Mouse (Mus musculus) MEL (cell line): ENCODE results near the gene Adamtsl5.

ENCODE experiments used
- CTCF ChIP-seq, 3 experiments: IDR thresholded peaks in 2 of 3; conservative IDR thresholded peaks in 1 of 3; 2 replicates each; pipeline ENCODE4 v1.5.1; 2011 to 2012; ENCODE audit warnings: low read length in 3 of 3, low read depth in 2 of 3, mild to moderate bottlenecking in 2 of 3, improper control_type of control experiment in 1 of 3, inconsistent platforms in 1 of 3, mixed read lengths in 1 of 3, moderate library complexity in 1 of 3; ENCODE audit not compliant: control insufficient read depth in 1 of 3, insufficient read depth in 1 of 3, poor library complexity in 1 of 3, severe bottlenecking in 1 of 3
- ELF1 ChIP-seq: IDR thresholded peaks from 2 replicates; pipeline ENCODE4 v1.6.1; 2014; ENCODE audit warnings: low read depth, mild to moderate bottlenecking, inconsistent platforms, low read length, improper control_type of control experiment, moderate library complexity
- ETS1 ChIP-seq: IDR thresholded peaks from 2 replicates; pipeline ENCODE4 v1.6.1; 2012; ENCODE audit warnings: low read depth, mild to moderate bottlenecking, inconsistent platforms, low read length, improper control_type of control experiment, moderate library complexity
- GATA1 ChIP-seq: IDR thresholded peaks from 2 replicates; pipeline ENCODE4 v1.6.1; 2011; ENCODE audit warnings: low read depth, low read length, improper control_type of control experiment
- KAT2A ChIP-seq: conservative IDR thresholded peaks from 2 replicates; pipeline ENCODE4 v1.6.1; 2012; ENCODE audit warnings: low read depth, low read length, improper control_type of control experiment, inconsistent platforms
- MAFK ChIP-seq: IDR thresholded peaks from 2 replicates; pipeline ENCODE4 v1.6.1; 2011; ENCODE audit warnings: low read depth, mild to moderate bottlenecking, low read length, improper control_type of control experiment, borderline replicate concordance
- MEF2A ChIP-seq: IDR thresholded peaks from 2 replicates; pipeline ENCODE4 v1.6.1; 2014; ENCODE audit warnings: low read depth, mild to moderate bottlenecking, inconsistent platforms, low read length, improper control_type of control experiment; ENCODE audit not compliant: poor library complexity, insufficient replicate concordance, severe bottlenecking; ENCODE audit errors: extremely low read depth
- MYC ChIP-seq: IDR thresholded peaks from 2 replicates; pipeline ENCODE4 v1.6.1; 2011; ENCODE audit warnings: low read depth, mild to moderate bottlenecking, low read length, improper control_type of control experiment, moderate library complexity
- NELFE ChIP-seq: IDR thresholded peaks from 2 replicates; pipeline ENCODE4 v1.6.1; 2011; ENCODE audit warnings: low read depth, low read length, improper control_type of control experiment
- POLR2A ChIP-seq, 2 experiments: IDR thresholded peaks; 2 replicates each; pipeline ENCODE4 v1.6.1; 2011 to 2012; ENCODE audit warnings: low read length in 2 of 2, mild to moderate bottlenecking in 2 of 2, control low read depth in 1 of 2, improper control_type of control experiment in 1 of 2, low read depth in 1 of 2, moderate library complexity in 1 of 2; ENCODE audit not compliant: control insufficient read depth in 1 of 2, insufficient read depth in 1 of 2, poor library complexity in 1 of 2
- RAD21 ChIP-seq: IDR thresholded peaks from 2 replicates; pipeline ENCODE4 v1.6.1; 2011; ENCODE audit warnings: mild to moderate bottlenecking, low read depth, low read length, improper control_type of control experiment
- USF1 ChIP-seq: IDR thresholded peaks from 2 replicates; pipeline ENCODE4 v1.6.1; 2014; ENCODE audit warnings: low read depth, mild to moderate bottlenecking, inconsistent platforms, low read length, improper control_type of control experiment, moderate library complexity
- ZC3H11A ChIP-seq: IDR thresholded peaks from 2 replicates; pipeline ENCODE4 v1.6.1; 2012; ENCODE audit warnings: low read depth, mild to moderate bottlenecking, inconsistent platforms, low read length, improper control_type of control experiment

DNA sequence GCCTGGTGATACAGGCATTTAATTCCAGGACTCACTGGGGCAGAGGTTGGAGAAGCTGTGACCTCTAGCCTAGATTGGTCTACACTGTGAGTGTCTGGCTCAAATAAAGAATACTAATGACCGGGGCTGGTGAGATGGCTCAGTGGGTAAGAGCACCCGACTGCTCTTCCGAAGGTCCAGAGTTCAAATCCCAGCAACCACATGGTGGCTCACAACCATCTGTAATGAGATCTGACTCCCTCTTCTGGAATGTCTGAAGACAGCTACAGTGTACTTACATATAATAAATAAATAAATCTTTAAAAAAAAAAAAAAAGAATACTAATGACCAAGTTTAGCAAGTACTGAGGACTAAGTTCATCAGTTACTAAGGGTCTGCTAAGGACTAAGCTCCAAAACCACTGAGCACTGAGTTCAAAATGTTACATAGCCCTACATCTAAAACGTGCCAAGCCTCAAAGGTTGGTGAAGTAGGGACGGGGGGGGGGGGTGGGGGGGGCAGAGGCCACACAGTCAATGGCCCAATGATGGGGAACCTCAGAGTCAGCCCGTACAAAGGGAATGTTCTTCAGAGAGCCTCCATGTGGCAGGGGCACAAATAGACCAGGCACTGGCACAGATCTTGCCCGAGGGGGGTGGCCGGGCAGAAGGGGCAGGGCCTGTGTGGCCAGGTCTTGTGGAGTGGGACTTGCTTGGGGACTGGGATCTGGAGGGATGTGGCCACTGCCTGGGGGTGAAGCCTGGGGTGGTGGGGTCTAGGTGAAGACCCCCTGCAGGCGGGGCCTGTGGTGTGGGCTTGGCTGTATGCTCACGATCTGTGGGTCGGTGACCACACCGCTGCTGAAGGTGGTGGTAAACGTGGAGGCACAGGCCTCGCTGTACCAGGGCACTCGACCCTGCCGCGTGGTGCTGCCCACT, 23.8 kb downstream of the Adamtsl5 start:
- TF ChIP-seq ZC3H11A (no peak), CTCF (IDR thresholded peaks at IDR 0.05 in 2 of 3, conservative IDR thresholded peaks at IDR 0.05 in 1 of 3; ENCODE audit: control insufficient read depth in 1 of 3, insufficient read depth in 1 of 3, low read depth in 2 of 3, low read length in 3 of 3, poor library complexity in 1 of 3, severe bottlenecking in 1 of 3) (no peak), MAFK (peak; percentile 75), MYC (no peak; the same call in 1 of the 2 replicates), USF1 (no peak), NELFE (no peak), POLR2A (IDR thresholded peaks at IDR 0.05; ENCODE audit: control insufficient read depth in 1 of 2, insufficient read depth in 1 of 2, low read depth in 1 of 2, low read length in 2 of 2, poor library complexity in 1 of 2) (no peak), RAD21 (no peak), ETS1 (no peak), GATA1 (no peak), MEF2A (no peak), ELF1 (no peak), KAT2A (no peak)
